Mouse (Mus musculus) MN1 (cell line): ENCODE data around the gene Adamts20.
"Not testable (repeated sequence)": the region's sequence is repeated elsewhere in the genome, so short reads cannot be mapped to it uniquely, and the experiment has no call there.

Experiments used
- DNase-seq: peaks from one replicate; pipeline ENCODE4 v3.0.0-alpha.2; 2016; ENCODE audit warnings: low spot score

Adamts20 gene

DNA sequence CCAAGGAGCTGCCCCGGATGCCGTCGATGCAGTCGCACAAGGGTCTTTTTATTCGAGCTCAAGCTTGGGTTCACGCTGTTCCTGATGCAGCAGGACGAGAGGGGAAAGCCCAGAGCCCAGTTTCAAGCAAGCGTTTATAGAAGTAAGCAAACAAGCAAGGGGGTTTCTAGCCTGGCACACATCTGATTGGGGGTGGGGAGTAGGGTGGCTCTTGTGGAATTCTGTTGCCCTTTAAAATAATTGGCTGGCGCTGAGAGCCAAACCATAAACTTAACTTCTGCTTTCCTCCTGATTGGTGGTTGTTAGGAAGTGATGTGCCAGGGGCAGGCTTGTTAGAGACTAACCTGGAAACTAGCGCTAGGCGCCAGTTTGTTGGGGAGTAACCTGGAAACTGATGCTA, at the start of gene Adamts20:
Gene Adamts20 (minus strand): TSS at position 101 of the 400 bp plus-strand sequence.
- DNase-seq, result no peak

DNA sequence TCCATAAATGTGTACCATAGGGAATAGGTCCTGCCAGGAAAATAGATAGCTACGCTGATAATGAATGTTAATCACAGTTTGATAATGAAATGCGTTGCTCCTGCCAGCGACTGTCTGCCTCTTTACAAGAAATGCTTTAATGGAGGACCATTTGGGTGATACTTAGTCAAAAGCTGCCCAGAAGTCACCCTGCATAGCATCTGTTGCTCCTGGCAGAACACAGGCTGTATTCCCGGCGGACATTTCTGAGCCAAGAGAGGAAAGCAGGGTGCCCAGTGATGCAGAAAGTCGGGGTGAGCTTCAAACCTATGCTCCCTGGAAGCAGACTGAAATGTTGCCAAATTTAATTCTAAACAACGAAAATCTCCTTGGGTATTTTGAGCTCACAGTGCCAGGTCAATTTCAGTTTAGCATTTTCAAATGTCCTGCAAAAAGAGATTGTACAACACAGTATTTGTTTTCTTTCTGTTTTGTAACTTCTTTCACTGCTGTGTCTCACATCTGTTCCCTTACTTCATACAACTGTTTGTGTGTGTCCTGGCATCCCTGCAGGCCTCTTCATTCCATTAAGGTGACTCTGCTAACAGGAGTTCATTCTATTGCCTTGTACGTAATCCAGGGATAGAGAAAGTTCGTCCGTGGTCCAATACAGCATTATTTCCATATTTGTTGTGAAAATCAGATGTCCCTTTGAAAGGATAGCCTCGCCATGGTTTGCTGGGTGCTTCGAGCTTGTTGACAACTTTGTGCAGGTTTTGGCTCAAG, 38.4 kb upstream of the Adamts20 start:
- no peak for DNase-seq

- no peak for DNase-seq
Observed at GRCm38 (mm10) chr15:94499260-94499659, 34.0 kb upstream of the Adamts20 start.

DNA sequence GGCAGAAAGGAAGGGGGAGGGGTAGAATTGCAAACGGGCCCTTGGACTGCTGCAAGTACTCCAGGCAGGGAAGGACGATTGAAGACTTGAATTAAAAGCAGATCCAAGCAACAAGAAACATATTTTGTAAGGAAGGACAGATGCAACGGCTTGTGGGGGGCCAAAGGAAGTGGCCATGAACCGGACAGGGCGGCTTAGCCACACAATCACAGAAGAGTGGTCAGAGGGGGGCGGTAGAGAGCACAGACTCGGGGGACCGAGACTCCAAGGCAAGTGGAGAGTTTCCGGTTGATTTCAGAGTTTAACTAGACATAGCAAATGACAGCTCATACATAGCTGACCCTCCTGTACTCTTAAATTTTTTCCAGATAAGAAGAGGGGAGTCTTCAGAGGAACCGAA, 30.7 kb upstream of the Adamts20 start:
- no peak for DNase-seq

- no peak for DNase-seq
Observed at GRCm38 (mm10) chr15:94494445-94494844, 29.2 kb upstream of the Adamts20 start.

GRCm38 (mm10) chr15:94489433-94489832, 24.2 kb upstream of the Adamts20 start:
- no peak for DNase-seq

GRCm38 (mm10) chr15:94488028-94488427, 22.8 kb upstream of the Adamts20 start:
- not testable (repeated sequence) for DNase-seq

GRCm38 (mm10) chr15:94482555-94482954, 17.3 kb upstream of the Adamts20 start:
- no peak for DNase-seq

DNA sequence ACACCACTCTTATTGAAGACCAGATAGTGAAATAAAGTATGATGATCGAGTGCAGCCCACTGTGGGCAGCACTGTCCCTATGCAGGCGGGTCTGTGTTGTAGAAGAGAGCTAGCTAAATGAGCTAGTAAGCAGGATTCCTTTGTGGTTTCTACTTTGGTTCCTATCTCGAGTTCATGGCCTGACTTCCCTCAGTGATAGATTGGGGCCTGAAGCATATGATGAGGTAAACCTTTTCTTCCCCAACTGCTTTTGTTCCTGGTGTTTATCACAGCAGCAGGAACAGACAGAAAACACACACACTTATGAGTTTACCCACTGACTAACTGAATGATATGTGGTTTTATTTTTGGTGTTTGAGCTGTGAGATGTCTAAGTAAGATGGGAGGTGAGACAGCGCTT, 15.6 kb upstream of the Adamts20 start:
- no peak for DNase-seq

- DNase-seq, result no peak
Observed at GRCm38 (mm10) chr15:94480248-94480647, 15.0 kb upstream of the Adamts20 start.

DNA sequence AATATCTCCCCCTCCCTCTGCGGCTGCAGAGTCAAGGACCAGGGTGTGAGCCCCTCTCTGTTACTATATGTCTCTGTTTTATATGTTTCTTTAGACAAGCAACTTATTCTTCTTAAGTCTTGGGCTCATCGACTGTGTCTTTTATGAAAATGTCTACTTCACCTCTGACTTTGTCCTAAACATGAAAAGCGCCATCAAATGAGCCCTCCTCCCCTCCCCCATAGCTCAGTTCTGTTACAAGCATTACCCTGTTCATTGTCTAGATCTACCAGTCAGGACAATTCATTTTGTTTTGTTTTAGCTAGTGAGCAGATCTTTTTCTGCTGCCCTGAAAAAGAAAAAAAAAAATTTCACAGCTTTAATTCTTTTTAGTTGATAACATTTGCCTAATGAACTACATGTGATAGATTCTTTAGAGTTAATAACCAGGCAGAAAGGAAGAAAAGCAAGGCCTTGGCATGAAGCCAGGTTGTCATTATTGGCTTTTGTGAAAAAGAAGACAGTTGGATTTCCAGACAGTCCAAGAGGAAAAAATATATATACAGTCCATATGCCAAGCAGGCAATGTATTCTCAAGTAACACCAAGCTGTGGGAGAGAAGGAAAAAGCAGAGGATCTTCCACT, 14.4 kb upstream of the Adamts20 start:
- DNase-seq, result no peak

DNA sequence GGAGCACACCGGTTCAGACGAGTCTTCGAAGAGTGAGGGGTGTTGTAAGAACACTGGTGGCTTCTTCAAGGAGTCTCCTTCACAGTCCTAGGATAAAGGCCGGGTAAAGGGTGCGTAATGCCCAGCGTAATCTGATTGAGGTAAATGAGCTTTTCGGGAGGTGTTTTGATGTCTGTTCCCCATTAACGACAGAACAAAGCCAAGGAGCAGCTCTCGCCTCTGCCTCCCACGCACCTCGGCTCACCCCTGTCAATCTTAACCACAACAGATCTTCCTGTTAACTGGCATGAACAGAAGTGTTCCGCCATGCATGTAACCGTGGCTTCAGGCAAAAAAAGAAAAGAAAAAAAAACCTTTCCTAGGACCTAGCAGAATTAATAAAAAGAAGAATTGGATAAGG, 13.5 kb upstream of the Adamts20 start:
- DNase-seq, result no peak

DNA sequence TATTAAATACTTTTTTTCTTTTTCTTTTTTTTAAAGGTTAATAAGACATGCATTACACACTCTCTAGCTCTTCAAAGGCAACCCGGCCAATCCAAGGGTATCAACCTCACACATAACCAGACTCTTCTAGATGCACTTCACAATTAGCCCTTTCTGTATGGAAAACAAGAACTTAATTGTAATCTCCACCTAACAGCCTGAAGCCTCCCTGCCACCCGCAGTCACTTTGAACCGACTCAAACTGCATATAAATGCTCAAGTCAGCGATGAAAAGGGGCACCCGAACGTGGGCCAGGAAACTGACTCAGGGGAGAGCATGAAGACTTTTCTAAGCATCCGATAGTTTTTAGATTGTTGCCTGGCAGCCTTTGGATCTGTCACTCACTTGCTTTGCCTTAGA, 12.1 kb upstream of the Adamts20 start:
- DNase-seq, result no peak

GRCm38 (mm10) chr15:94475975-94476374, 10.8 kb upstream of the Adamts20 start:
- DNase-seq, result no peak

GRCm38 (mm10) chr15:94470361-94470760, 5.1 kb upstream of the Adamts20 start:
- no peak for DNase-seq

GRCm38 (mm10) chr15:94464881-94465280, 337 bp downstream of the Adamts20 start:
- no peak for DNase-seq

GRCm38 (mm10) chr15:94463251-94463650, 2.0 kb downstream of the Adamts20 start:
- DNase-seq, result no peak

DNA sequence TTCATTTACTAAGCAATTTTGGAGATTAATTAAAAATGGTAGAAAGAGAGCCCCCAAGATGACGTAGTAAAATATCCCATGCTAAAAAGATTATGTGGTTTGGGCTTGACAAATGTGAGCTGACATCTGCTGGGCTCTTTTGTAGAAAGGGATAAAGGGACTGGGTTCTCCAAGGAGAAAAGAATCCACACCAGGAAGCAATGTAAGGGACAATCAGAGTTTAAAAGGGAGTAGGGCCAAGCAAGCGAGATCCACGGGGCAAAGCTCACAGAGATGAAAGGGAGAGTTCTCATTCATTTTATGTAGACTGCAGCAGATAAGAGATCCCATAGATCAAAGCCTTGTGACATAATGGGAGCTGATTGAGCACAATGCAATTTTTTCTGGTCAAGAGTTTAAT, 3.0 kb downstream of the Adamts20 start:
- DNase-seq, result no peak

- DNase-seq, result no peak
Observed at GRCm38 (mm10) chr15:94461166-94461565, 4.1 kb downstream of the Adamts20 start.

DNA sequence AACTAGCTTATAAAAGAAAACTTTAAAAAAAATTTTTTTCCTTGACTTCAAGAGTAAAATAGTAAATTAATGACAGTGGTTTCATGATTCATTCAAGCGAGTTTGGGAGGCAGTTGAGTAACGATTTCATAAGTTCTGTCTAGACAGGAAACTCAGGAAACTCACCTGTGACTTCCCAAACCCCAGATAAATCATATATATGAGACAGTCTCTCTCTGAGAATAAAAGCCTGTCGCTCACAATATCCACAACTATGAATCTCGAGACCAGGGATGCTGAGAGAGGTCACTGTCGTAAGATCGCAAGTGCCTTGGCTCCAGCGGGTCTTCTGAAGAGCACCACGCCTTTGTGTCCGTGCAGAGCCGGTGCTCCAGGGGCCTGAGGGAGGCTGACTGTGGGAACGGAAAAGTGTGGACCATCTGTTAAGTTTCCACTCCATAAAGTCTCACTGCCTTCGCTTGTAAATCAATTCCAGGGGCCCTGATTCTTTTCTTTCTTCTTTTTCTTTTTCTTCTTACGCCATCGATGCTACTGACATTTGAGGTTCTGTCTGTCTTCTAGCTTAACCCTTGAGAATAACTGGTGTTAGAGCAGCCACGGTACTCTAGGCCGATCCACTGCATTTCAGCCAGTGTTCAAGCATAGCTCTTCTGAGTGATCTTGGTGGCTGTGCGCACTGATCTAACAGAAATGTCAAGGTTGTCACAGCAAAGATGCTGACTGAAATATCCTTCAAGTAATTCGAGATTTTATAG, 7.4 kb downstream of the Adamts20 start:
- DNase-seq, result no peak

GRCm38 (mm10) chr15:94452848-94453247, 12.4 kb downstream of the Adamts20 start:
- no peak for DNase-seq

DNA sequence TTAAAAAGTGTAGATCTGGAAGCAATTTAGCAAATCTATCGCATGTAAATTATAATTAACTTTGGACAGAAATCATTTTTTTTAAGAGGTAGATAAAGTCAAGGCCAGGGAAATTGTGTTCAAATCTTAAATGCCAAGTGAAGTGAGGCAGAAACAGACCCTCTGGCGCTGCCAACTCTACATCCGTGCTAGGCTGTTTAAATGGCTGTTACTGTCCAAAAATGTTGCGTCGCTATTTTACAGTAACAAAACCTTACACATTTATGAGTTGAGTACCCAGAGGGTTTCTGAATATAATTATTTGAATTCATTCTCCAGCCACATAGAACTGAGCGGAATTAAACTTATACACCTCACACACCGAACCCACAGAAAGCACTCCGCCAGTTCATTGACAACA, 13.6 kb downstream of the Adamts20 start:
- no peak for DNase-seq
